Mouse (Mus musculus) bone marrow, adult 2 months (tissue): ENCODE measurements at regions not wholly inside any gene's neighbourhood (a gene's known extent, or its start where the extent isn't known, plus 50 kb on each side); places are given as distances from the start of the nearest gene placed in this dataset.

Experiments used
- CTCF ChIP-seq: fragments of 200-500 bp; IDR thresholded peaks from 2 replicates; pipeline ENCODE4 v1.5.1; 2011; ENCODE audit warnings: low read length, control low read depth; ENCODE audit not compliant: control insufficient read depth, insufficient read depth
- POLR2A ChIP-seq: fragments of 200-500 bp; IDR thresholded peaks from 2 replicates; pipeline ENCODE4 v1.6.1; 2011; ENCODE audit warnings: low read depth, mild to moderate bottlenecking, control low read depth, low read length, borderline replicate concordance; ENCODE audit not compliant: control insufficient read depth

- no peak for TF ChIP-seq CTCF
- TF ChIP-seq POLR2A, result no peak
Observed at GRCm38 (mm10) chr2:92780021-92780420, 134.9 kb upstream of the Syt13 start.
